Mouse (Mus musculus): ENCODE measurements around the gene Nlrc5.

DNA sequence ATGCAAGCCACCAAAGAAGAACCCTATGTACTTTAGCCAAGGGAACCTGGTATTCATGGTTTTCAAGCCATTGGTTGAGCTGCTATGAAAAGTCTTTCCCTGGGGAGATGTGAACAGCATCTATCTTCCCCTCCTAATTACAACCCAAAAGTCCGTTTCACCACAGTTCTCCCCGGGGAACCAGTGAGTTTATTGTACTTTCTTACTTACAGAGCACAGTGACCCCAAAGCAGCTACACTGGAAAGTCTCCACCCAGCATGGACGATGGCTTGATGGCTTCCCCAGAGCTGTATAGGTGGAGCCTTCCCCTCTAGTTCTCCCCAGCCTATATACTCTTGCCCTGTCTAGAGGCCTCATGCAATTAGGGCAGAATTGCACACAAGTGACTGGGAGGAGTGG lies 1.9 kb upstream of the Nlrc5 start:
- TF ChIP-seq CTCF (IDR thresholded peaks at IDR 0.05), result no peak
- TF ChIP-seq POLR2A (IDR thresholded peaks at IDR 0.05; ENCODE audit: insufficient read depth, low read depth, low read length), result no peak
- no peak for TF ChIP-seq EP300 (IDR thresholded peaks at IDR 0.05; ENCODE audit: insufficient read depth, low read depth, low read length)

Data from heart, adult 2 months (tissue).